Mouse (Mus musculus): ENCODE measurements around the gene Tmem189. TPM values are rescaled to one million over a fixed set of nuclear protein-coding genes. Genes with fewer than 3 reads are reported as not detected.

The Tmem189 gene
- polyA plus RNA-seq, 1 experiment from 2014 or later, result 22.1 TPM

DNA sequence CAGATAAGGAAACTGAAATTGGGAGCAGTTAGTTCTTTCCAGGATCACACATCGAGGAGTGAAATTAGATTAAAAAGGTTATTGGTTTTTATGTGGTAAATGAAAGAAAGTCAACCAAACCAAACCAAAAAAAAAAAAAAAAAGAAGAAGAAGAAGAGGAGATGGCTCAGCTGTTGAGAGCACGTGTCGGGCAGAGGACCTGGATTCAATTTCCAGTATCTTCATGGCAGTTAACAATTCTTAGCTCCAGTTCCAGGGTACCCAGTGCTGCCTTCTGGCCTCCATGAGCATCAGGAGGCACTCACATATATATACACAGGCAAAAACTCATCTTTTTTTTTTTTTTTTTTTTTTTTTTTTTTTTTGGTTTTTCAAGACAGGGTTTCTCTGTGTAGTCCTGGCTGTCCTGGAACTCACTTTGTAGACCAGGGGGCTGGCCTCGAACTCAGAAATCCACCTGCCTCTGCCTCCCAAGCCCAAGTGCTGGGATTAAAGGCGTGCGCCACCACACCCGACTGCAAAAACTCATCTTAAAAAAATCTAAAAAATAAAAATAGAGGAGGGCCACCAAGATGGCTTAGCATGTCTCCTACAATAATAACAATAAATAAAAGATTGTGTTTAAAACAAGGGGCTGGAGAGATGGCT lies 54.6 kb downstream of the Tmem189 start:
- no peak for ATAC-seq
- Histone ChIP-seq H3K9ac (no peak overlapping the region), H3K36me3 (ENCODE audit: poor library complexity, severe bottlenecking) (no peaks in the 10 kb centered on the region), H3K27me3 (no peaks in the 10 kb centered on the region), H3K4me2 (peak overlapping the region; percentile 44), H3K9me3 (replicated peaks) (no peaks in the 10 kb centered on the region), H3K27ac (no peak overlapping the region; the same call in 1 of the 2 replicates), H3K4me1 (peaks cover 27% of the 10 kb centered on the region), H3K4me3 (peak overlapping the region; percentile 20; the same call in 1 of the 2 replicates)
- 82% methylated on average over 7 of the region's 7 CpGs for WGBS

- 1% methylated on average over 15 of the region's 15 CpGs for WGBS
- Histone ChIP-seq H3K36me3 (ENCODE audit: poor library complexity, severe bottlenecking) (no peaks in the 10 kb centered on the region), H3K4me3 (peak overlapping the region; percentile 20), H3K9ac (peak overlapping the region; percentile 31), H3K4me1 (peaks cover 34% of the 10 kb centered on the region), H3K4me2 (peak overlapping the region; percentile 44), H3K9me3 (replicated peaks) (no peaks in the 10 kb centered on the region), H3K27me3 (no peaks in the 10 kb centered on the region), H3K27ac (peak overlapping the region; percentile 25)
- peak; percentile 86 for ATAC-seq
Observed at GRCm38 (mm10) chr2:167634338-167634770, 55.3 kb downstream of the Tmem189 start.

DNA sequence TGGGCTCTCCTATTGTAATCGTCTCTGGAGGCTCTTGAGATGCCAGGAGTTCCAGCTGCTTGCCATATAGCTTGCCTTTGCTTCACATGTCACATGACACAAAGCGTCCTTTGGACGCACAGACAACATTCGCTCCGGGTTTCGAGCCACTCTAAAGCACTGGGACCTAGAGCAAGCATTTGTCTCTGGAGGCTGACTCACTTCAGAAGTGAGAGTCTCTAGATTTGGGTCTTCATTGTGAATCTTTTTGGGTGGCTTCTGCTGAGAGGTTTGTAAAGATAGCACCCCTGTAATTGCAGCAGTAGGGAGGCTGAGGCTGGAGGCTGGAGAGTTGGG lies 56.1 kb downstream of the Tmem189 start:
- peak overlapping the region; percentile 18; the same call in 1 of the 2 replicates for H3K9ac ChIP-seq
- 86% methylated on average over 6 of the region's 6 CpGs for WGBS
- no peaks in the 10 kb centered on the region for H3K9me3 ChIP-seq (replicated peaks)
- no peak for ATAC-seq
- no peak overlapping the region for H3K4me3 ChIP-seq
- H3K27me3 ChIP-seq, result no peaks in the 10 kb centered on the region
- H3K4me1 ChIP-seq, result peaks cover 42% of the 10 kb centered on the region
- H3K4me2 ChIP-seq, result no peak overlapping the region
- peaks cover 2% of the 10 kb centered on the region; the same call in 1 of the 2 replicates for H3K36me3 ChIP-seq (ENCODE audit: poor library complexity, severe bottlenecking)
- H3K27ac ChIP-seq, result 0 out of 2 replicates have a peak overlapping the region, but pooled peaks have one; percentile 25

GRCm38 (mm10) chr2:167632731-167633536 lies 56.7 kb downstream of the Tmem189 start:
- H3K9me3 ChIP-seq (replicated peaks), result no peaks in the 10 kb centered on the region
- H3K36me3 ChIP-seq (ENCODE audit: poor library complexity, severe bottlenecking), result peaks cover 7% of the 10 kb centered on the region
- H3K27me3 ChIP-seq, result no peaks in the 10 kb centered on the region
- peak overlapping the region; percentile 92 for H3K9ac ChIP-seq
- H3K4me3 ChIP-seq, result peak overlapping the region; percentile 78
- WGBS, result 84% methylated on average over 12 of the region's 12 CpGs
- H3K4me1 ChIP-seq, result peaks cover 45% of the 10 kb centered on the region
- peak overlapping the region; percentile 94 for H3K4me2 ChIP-seq
- H3K27ac ChIP-seq, result peak overlapping the region; percentile 68; the same call in 1 of the 2 replicates
- ATAC-seq, result no peak

- Histone ChIP-seq H3K9me3 (replicated peaks) (no peaks in the 10 kb centered on the region), H3K27ac (peak within 1 kb of the TSS; percentile 81), H3K27me3 (no peaks in the 10 kb centered on the region), H3K9ac (peak within 1 kb of the TSS; percentile 92), H3K4me2 (peak within 1 kb of the TSS; percentile 94), H3K36me3 (ENCODE audit: poor library complexity, severe bottlenecking) (peaks cover 12% of the 10 kb centered on the region), H3K4me1 (peaks cover 56% of the 10 kb centered on the region), H3K4me3 (peak within 1 kb of the TSS; percentile 78)
- peak; percentile 86 for ATAC-seq
- WGBS, result under 1% methylated on average over 85 of the region's 87 CpGs
Observed at GRCm38 (mm10) chr2:167631591-167632448, 57.8 kb downstream of the Tmem189 start, which contains the start of gene Ube2v1. TSS of gene Ube2v1 (minus strand) at chr2:167632095.

DNA sequence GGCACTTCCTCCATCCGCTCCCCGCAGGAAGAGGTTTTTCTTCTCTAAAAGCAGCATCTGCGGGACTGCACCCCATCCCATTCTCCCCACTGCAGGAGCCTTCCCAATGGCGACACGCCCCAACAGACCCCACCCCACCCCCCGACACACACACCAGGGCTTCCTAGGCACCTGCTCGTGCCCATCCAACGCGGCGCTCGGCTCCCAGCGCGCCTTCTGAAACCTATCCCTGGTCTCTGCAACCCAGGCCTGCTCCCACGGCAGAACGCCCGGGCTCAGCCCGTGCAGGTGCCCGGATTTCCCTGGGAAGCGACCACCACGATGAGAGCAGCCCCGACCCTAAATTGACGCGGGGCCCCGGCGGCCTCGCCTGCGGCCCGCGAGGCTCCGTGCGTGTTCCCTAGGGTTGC lies 58.4 kb downstream of the Tmem189 start:
- peak; percentile 20; the same call in 1 of the 2 replicates for ATAC-seq
- Histone ChIP-seq H3K4me3 (peak overlapping the region; percentile 78), H3K27ac (peak overlapping the region; percentile 81), H3K27me3 (no peaks in the 10 kb centered on the region), H3K4me1 (peaks cover 56% of the 10 kb centered on the region), H3K36me3 (ENCODE audit: poor library complexity, severe bottlenecking) (peaks cover 15% of the 10 kb centered on the region), H3K9ac (peak overlapping the region; percentile 92), H3K4me2 (peak overlapping the region; percentile 94), H3K9me3 (replicated peaks) (no peaks in the 10 kb centered on the region)
- whole genome bisulfite sequencing, result under 1% methylated on average over 30 of the region's 31 CpGs

DNA sequence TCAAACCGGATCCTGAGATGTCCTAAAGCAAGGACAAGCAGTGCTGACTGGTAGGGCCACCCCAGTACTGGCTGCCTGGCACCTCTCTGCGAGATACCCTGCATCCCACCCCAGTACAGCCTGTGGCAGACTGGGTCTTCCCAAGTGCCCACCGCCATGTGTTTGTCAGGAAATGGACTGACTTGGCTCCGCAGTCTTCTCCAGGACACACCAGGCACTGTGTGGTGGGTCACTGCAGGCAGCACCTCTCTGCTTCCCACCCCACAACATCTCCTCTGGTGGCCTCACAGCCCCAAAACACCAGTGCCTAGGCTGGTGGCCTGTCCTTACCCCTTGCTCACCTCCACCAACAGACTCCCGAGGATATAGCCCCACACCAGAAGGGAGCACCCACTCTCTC lies 59.2 kb downstream of the Tmem189 start:
- 82% methylated on average over 5 of the region's 5 CpGs for WGBS
- Histone ChIP-seq H3K9ac (peak overlapping the region; percentile 92), H3K4me3 (peak overlapping the region; percentile 78), H3K36me3 (ENCODE audit: poor library complexity, severe bottlenecking) (peaks cover 15% of the 10 kb centered on the region), H3K27ac (no peak overlapping the region), H3K4me2 (peak overlapping the region; percentile 94), H3K4me1 (peaks cover 60% of the 10 kb centered on the region), H3K9me3 (replicated peaks) (no peaks in the 10 kb centered on the region), H3K27me3 (no peaks in the 10 kb centered on the region)
- ATAC-seq, result no peak

- ATAC-seq, result no peak
- peak overlapping the region; percentile 78 for H3K4me3 ChIP-seq
Observed at GRCm38 (mm10) chr2:167629665-167630209, 59.9 kb downstream of the Tmem189 start.

GRCm38 (mm10) chr2:167628872-167629271 lies 60.8 kb downstream of the Tmem189 start:
- no peak for ATAC-seq
- Histone ChIP-seq H3K4me1 (peaks cover 58% of the 10 kb centered on the region), H3K9me3 (replicated peaks) (no peaks in the 10 kb centered on the region), H3K27ac (no peak overlapping the region), H3K4me2 (no peak overlapping the region), H3K36me3 (ENCODE audit: poor library complexity, severe bottlenecking) (peaks cover 15% of the 10 kb centered on the region), H3K27me3 (no peaks in the 10 kb centered on the region), H3K4me3 (no peak overlapping the region), H3K9ac (no peak overlapping the region)
- WGBS, result 52% methylated on average over 4 of the region's 4 CpGs

More at GRCm38 (mm10) chr2:167629665-167630209, 59.9 kb downstream of the Tmem189 start:
- H3K9ac ChIP-seq, result peak overlapping the region; percentile 92
- peaks cover 15% of the 10 kb centered on the region for H3K36me3 ChIP-seq (ENCODE audit: poor library complexity, severe bottlenecking)
- H3K9me3 ChIP-seq (replicated peaks), result no peaks in the 10 kb centered on the region
- WGBS, result 73% methylated on average over 11 of the region's 11 CpGs
- H3K4me2 ChIP-seq, result peak overlapping the region; percentile 94
- no peak overlapping the region for H3K27ac ChIP-seq
- no peaks in the 10 kb centered on the region for H3K27me3 ChIP-seq
- peaks cover 60% of the 10 kb centered on the region for H3K4me1 ChIP-seq

DNA sequence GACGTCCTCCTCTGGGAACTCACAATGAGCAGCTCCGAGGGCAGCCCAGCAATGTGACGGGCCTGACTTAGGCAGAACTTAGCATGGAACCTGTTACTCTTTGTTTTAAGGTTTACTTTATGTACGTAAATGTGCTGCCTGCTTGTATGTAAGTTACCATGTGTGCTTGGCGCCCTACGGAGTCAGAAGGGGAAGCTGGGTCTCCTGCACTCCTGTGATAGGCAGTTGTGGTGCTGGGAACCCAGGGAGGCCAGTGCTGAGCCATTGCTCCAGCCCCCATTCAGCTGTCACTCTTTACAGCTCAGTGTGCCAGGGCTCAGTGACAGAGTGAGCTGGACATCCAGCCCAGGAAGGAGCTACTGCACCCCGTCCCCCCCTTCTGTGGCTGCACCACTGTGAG lies 62.6 kb downstream of the Tmem189 start:
- Histone ChIP-seq H3K36me3 (ENCODE audit: poor library complexity, severe bottlenecking) (peaks cover 15% of the 10 kb centered on the region), H3K9ac (peak overlapping the region; percentile 21; the same call in 1 of the 2 replicates), H3K4me1 (peaks cover 46% of the 10 kb centered on the region), H3K27me3 (no peaks in the 10 kb centered on the region), H3K4me2 (no peak overlapping the region), H3K4me3 (no peak overlapping the region), H3K9me3 (replicated peaks) (no peaks in the 10 kb centered on the region), H3K27ac (no peak overlapping the region)
- ATAC-seq, result no peak
- 83% methylated on average over 7 of the region's 7 CpGs for WGBS

DNA sequence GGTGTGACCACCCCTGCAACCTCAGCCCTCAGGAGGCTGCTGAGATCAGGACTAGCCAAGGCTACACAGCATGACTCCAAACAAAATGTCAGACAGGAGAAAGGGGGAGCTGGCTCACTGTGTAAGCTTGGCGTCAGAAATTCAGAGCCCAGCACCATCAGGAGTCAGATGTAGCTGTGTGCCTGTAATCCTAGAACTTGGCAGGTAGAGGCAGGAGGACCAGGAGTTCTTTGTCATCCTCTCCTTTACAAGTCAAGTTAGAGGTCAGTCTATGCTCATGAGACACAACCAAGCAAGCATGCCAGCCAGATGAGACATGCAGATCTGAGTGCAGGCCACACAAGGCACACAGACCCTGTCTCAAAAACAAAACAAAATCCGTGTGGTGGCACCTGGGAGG lies 64.0 kb downstream of the Tmem189 start:
- H3K36me3 ChIP-seq (ENCODE audit: poor library complexity, severe bottlenecking), result peaks cover 15% of the 10 kb centered on the region
- H3K4me2 ChIP-seq, result no peak overlapping the region
- no peaks in the 10 kb centered on the region for H3K9me3 ChIP-seq (replicated peaks)
- ATAC-seq, result no peak
- no peak overlapping the region for H3K9ac ChIP-seq
- peaks cover 46% of the 10 kb centered on the region for H3K4me1 ChIP-seq
- H3K27ac ChIP-seq, result no peak overlapping the region
- WGBS, result 52% methylated on average over 2 of the region's 2 CpGs
- no peaks in the 10 kb centered on the region for H3K27me3 ChIP-seq
- H3K4me3 ChIP-seq, result no peak overlapping the region
